Mouse (Mus musculus) limb, embryonic 12.5 days (tissue): ENCODE results near the gene Scamp5. TPM values are rescaled to one million over a fixed set of nuclear protein-coding genes. Genes with fewer than 3 reads are reported as not detected.
A peak's percentile ranks its signal among the peaks of the same experiment; 100 is the strongest.

ENCODE experiments used
- ATAC-seq: fragments of 200-750 bp; cut with Nextera tagmentation; 2 replicates; pipeline ENCODE4 v1.8.0; 2017; ENCODE audit warnings: low read depth, moderate TSS enrichment; ENCODE audit not compliant: insufficient number of reproducible peaks, insufficient read depth, low FRiP score, low TSS enrichment
- H3K27ac ChIP-seq: fragments of 300-500 bp; sonication (generic); 2 replicates; pipeline ENCODE4 v1.5.1; 2016; ENCODE audit warnings: mild to moderate bottlenecking, moderate library complexity
- H3K27me3 ChIP-seq: fragments of 300-500 bp; sonication (generic); 2 replicates; pipeline ENCODE4 v1.6.1; 2016; ENCODE audit warnings: mild to moderate bottlenecking, moderate library complexity
- H3K36me3 ChIP-seq: fragments of 300-500 bp; sonication (generic); 2 replicates; pipeline ENCODE4 v1.6.1; 2016; ENCODE audit warnings: mild to moderate bottlenecking, moderate library complexity
- H3K4me1 ChIP-seq: fragments of 300-500 bp; sonication (generic); replicated peaks from 2 replicates; pipeline ENCODE4 v1.6.1; 2016
- H3K4me2 ChIP-seq: fragments of 300-500 bp; sonication (generic); 2 replicates; pipeline ENCODE4 v1.6.1; 2016; ENCODE audit warnings: mild to moderate bottlenecking, moderate library complexity
- H3K4me3 ChIP-seq: fragments of 300-500 bp; sonication (generic); replicated peaks from 2 replicates; pipeline ENCODE4 v1.5.1; 2016; ENCODE audit warnings: mild to moderate bottlenecking
- H3K9ac ChIP-seq: fragments of 300-500 bp; sonication (generic); replicated peaks from 2 replicates; pipeline ENCODE4 v1.6.1; 2016; ENCODE audit warnings: mild to moderate bottlenecking, moderate library complexity
- H3K9me3 ChIP-seq: fragments of 300-500 bp; sonication (generic); 2 replicates; pipeline ENCODE4 v1.6.1; 2016; ENCODE audit warnings: mild to moderate bottlenecking, moderate library complexity
- WGBS: fragments of 180-500 bp; shearing (Covaris S2); methylation state at CpG from one replicate; pipeline ENCODE4 v1.1.7; 2016; 5-methylcytosine and 5-hydroxymethylcytosine counted together
- polyA plus RNA-seq: library from polyadenylated mRNA; unstranded; fragments of >200 nt; fragmentation: Nextera tagmentation; extraction: Ambion mirVana; gene quantifications from 2 replicates; pipeline ENCODE4 v1.2.1, GENCODE M21; 2016

Scamp5 gene
- polyA plus RNA-seq: 10.6 and 10.7 TPM in 2 replicates

GRCm38 (mm10) chr9:57467896-57468549 is at the start of gene Scamp5:
Scamp5 (minus strand) TSS chr9:57468060.
- Histone ChIP-seq H3K36me3 (no peaks in the 10 kb centered on the region), H3K27ac (no peak within 1 kb of the TSS), H3K9ac (peak within 1 kb of the TSS; percentile 72), H3K4me1 (peaks cover 9% of the 10 kb centered on the region), H3K27me3 (peaks cover 17% of the 10 kb centered on the region), H3K9me3 (no peaks in the 10 kb centered on the region), H3K4me2 (peak within 1 kb of the TSS; percentile 89), H3K4me3 (peak within 1 kb of the TSS; percentile 63)
- WGBS: 2% methylated on average over 48 of the region's 48 CpGs
- peak; percentile 87 for ATAC-seq

DNA sequence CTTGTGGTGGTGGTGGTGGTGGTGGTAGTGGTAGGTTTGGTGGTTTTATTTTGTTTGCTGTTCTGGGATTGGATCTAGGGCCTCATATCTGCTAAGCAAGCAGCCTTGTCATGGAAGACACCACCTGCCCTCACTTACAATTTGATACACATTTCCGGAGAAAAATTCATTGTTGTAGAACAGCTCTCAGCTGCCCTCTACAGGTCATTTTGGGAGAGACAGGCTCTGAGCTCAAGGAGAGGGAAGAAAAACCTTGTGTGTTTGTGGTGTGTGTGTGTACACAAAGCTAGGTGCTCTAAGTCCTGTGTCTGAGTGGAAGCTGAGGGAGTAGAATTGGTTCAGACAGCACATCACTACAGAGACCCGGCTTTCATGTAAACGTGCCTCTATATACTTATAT is 49.3 kb upstream of the Scamp5 start:
- Histone ChIP-seq H3K27me3 (no peaks in the 10 kb centered on the region), H3K4me3 (no peak overlapping the region), H3K27ac (no peak overlapping the region), H3K36me3 (no peaks in the 10 kb centered on the region), H3K4me1 (peaks cover 3% of the 10 kb centered on the region), H3K9ac (no peak overlapping the region), H3K9me3 (no peaks in the 10 kb centered on the region), H3K4me2 (no peak overlapping the region)
- no peak for ATAC-seq
- WGBS: 5% methylated on average over 3 of the region's 3 CpGs

DNA sequence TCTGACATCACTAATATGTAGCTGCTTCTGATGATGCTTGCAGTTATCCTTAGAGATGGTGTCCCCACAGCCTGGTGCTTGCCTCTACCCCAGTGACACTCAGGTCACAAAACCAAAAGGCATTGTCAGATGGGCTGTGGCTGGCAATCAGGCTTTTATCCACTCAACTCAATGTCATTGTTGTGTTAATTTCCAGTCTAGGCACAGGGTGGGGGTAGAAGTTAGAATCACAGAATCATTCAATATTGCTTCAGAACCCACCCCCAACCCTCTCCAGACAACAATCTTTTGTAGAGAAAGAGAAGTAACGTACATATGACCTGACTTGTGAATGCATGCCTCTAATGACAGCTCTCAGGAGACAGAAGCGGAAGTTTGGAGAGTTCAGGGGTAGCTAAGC is 42.7 kb upstream of the Scamp5 start:
- Histone ChIP-seq H3K4me2 (no peak overlapping the region), H3K4me3 (no peak overlapping the region), H3K4me1 (no peaks in the 10 kb centered on the region), H3K9ac (no peak overlapping the region), H3K36me3 (no peaks in the 10 kb centered on the region), H3K27me3 (peaks cover 23% of the 10 kb centered on the region), H3K9me3 (no peaks in the 10 kb centered on the region), H3K27ac (no peak overlapping the region)
- no peak for ATAC-seq
- WGBS: 77% methylated on average over 2 of the region's 2 CpGs

GRCm38 (mm10) chr9:57505700-57506099 is 37.8 kb upstream of the Scamp5 start:
- Histone ChIP-seq H3K9ac (no peak overlapping the region), H3K4me3 (no peak overlapping the region), H3K4me1 (peaks cover 30% of the 10 kb centered on the region), H3K9me3 (no peaks in the 10 kb centered on the region), H3K4me2 (no peak overlapping the region), H3K27me3 (peaks cover 72% of the 10 kb centered on the region), H3K27ac (no peak overlapping the region), H3K36me3 (no peaks in the 10 kb centered on the region)
- ATAC-seq: no peak
- 18% methylated on average over 8 of the region's 8 CpGs for WGBS

GRCm38 (mm10) chr9:57504891-57505290 is 37.0 kb upstream of the Scamp5 start:
- Histone ChIP-seq H3K4me3 (peak overlapping the region; percentile 47), H3K9me3 (no peaks in the 10 kb centered on the region), H3K4me2 (peak overlapping the region; percentile 84), H3K27ac (no peak overlapping the region), H3K4me1 (peaks cover 30% of the 10 kb centered on the region), H3K36me3 (no peaks in the 10 kb centered on the region), H3K27me3 (peaks cover 76% of the 10 kb centered on the region), H3K9ac (no peak overlapping the region)
- 50% methylated on average over 10 of the region's 10 CpGs for WGBS
- ATAC-seq: no peak

GRCm38 (mm10) chr9:57504381-57504700 is 36.5 kb upstream of the Scamp5 start:
- Histone ChIP-seq H3K27ac (no peak overlapping the region), H3K9ac (peak overlapping the region; percentile 31), H3K27me3 (peaks cover 79% of the 10 kb centered on the region), H3K4me3 (peak overlapping the region; percentile 47), H3K36me3 (no peaks in the 10 kb centered on the region), H3K9me3 (no peaks in the 10 kb centered on the region), H3K4me2 (peak overlapping the region; percentile 84), H3K4me1 (peaks cover 30% of the 10 kb centered on the region)
- ATAC-seq: peak; percentile 28; the same call in 1 of the 2 replicates
- under 1% methylated on average over 34 of the region's 34 CpGs for WGBS

DNA sequence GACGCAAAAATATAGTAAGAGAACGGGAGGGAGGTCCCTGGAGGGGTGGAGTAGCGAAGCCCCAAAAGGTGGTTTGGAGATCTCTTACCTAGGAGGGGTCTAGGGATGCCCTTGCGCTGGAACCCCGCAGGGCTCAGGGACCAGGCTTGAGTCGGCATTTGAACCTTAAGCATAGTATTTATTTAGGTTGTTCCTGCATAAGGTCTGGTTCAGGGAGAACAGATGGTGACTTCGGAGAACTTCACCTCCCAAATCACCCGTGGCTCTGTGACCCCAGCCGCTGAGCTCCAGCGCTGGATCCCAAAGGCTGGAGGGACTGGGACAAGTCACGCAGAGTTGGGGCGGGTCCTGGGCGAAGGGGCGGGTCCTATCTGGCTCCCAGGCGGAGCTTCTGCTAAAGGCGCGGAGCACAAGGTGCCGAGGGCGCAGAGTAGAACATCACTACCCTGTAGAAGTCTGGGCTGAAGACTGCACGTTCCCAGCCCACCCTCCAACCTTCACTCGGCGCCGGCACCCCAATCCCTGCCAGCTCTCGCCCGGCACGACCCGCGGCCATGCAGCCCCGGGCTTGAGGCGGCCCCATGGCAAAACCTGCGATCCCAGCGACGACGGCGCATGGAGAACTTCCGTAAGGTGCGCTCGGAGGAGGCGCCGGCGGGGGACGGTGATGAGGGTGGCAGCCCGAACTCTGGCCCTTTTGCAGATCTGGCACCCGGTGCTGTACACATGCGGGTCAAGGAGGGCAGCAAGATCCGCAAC is 35.9 kb upstream of the Scamp5 start, which contains the start of gene Rpp25:
Rpp25 (plus strand) TSS at position 405 of the 759 bp plus-strand sequence.
- no peaks in the 10 kb centered on the region for H3K9me3 ChIP-seq

DNA sequence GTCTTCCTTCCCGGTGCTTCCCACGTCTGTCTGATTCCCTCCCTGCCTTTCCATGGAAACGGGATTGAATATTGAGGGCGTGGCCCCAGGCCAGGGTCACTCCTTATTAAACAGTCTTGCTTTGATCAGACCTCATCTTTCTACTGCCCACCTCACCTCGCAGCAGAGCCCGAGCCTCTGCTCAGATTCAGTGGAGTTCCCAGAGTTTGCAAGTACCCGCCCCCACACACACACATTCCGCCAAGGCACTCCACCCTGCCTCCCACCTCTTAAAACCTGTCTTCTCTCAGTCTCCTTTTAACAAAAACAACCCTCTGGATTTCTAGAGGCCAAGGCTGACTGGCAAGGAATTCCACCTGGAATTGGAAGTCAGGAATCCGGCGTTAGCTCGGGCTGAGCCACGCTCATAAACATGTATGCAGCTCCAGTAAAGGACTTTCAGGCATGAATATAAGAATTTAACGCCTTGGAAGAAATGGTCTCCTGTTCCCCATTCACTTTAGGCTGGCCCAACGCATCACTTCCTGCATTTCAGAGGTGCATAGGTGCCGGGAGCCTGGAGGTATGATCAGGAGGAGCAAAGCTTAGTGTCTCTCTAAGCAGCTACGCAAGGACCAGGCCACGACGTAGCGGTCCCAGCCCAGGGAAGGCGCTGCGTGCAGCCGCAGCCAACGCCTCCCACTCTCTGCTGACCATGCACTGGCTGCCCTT is 35.2 kb upstream of the Scamp5 start:
- no peak; the same call in 1 of the 2 replicates for ATAC-seq
- H3K36me3 ChIP-seq: no peaks in the 10 kb centered on the region
- H3K4me1 ChIP-seq: peaks cover 30% of the 10 kb centered on the region
- H3K27me3 ChIP-seq: peaks cover 92% of the 10 kb centered on the region
- no peaks in the 10 kb centered on the region for H3K9me3 ChIP-seq
- H3K4me3 ChIP-seq: peak overlapping the region; percentile 47
- peak overlapping the region; percentile 84 for H3K4me2 ChIP-seq
- no peak overlapping the region for H3K27ac ChIP-seq
- 2% methylated on average over 23 of the region's 23 CpGs for WGBS
- no peak overlapping the region for H3K9ac ChIP-seq

More for the DNA sequence above, 35.9 kb upstream of the Scamp5 start, which contains the start of gene Rpp25:
- H3K36me3 ChIP-seq: no peaks in the 10 kb centered on the region
- H3K27me3 ChIP-seq: peaks cover 84% of the 10 kb centered on the region
- H3K4me3 ChIP-seq: peak within 1 kb of the TSS; percentile 47
- no peak within 1 kb of the TSS for H3K27ac ChIP-seq
- peaks cover 30% of the 10 kb centered on the region for H3K4me1 ChIP-seq
- peak; percentile 40; the same call in 1 of the 2 replicates for ATAC-seq
- H3K9ac ChIP-seq: peak within 1 kb of the TSS; percentile 31
- WGBS: 1% methylated on average over 46 of the region's 46 CpGs
- peak within 1 kb of the TSS; percentile 84 for H3K4me2 ChIP-seq

GRCm38 (mm10) chr9:57501861-57502260 is 34.0 kb upstream of the Scamp5 start:
- no peak overlapping the region for H3K9ac ChIP-seq
- no peak overlapping the region for H3K27ac ChIP-seq
- H3K4me3 ChIP-seq: no peak overlapping the region
- peak overlapping the region; percentile 32 for H3K4me2 ChIP-seq
- H3K9me3 ChIP-seq: no peaks in the 10 kb centered on the region
- ATAC-seq: no peak
- WGBS: 1% methylated on average over 20 of the region's 20 CpGs
- peaks cover 94% of the 10 kb centered on the region for H3K27me3 ChIP-seq
- H3K4me1 ChIP-seq: peaks cover 30% of the 10 kb centered on the region
- H3K36me3 ChIP-seq: no peaks in the 10 kb centered on the region

GRCm38 (mm10) chr9:57501452-57501851 is 33.6 kb upstream of the Scamp5 start:
- ATAC-seq: no peak
- 10% methylated on average over 13 of the region's 13 CpGs for WGBS
- no peaks in the 10 kb centered on the region for H3K36me3 ChIP-seq
- peaks cover 93% of the 10 kb centered on the region for H3K27me3 ChIP-seq
- no peak overlapping the region for H3K4me3 ChIP-seq
- no peak overlapping the region for H3K27ac ChIP-seq
- H3K9ac ChIP-seq: no peak overlapping the region
- peak overlapping the region; percentile 32 for H3K4me2 ChIP-seq
- no peaks in the 10 kb centered on the region for H3K9me3 ChIP-seq
- H3K4me1 ChIP-seq: peaks cover 30% of the 10 kb centered on the region

- no peak overlapping the region for H3K9ac ChIP-seq
- H3K27ac ChIP-seq: no peak overlapping the region
- no peak overlapping the region for H3K4me3 ChIP-seq
- H3K36me3 ChIP-seq: no peaks in the 10 kb centered on the region
- ATAC-seq: no peak
- H3K4me2 ChIP-seq: no peak overlapping the region
- H3K9me3 ChIP-seq: no peaks in the 10 kb centered on the region
- H3K4me1 ChIP-seq: peaks cover 20% of the 10 kb centered on the region
- H3K27me3 ChIP-seq: peaks cover 64% of the 10 kb centered on the region
- 71% methylated on average over 7 of the region's 7 CpGs for WGBS
These were observed 30.7 kb upstream of the Scamp5 start for GRCm38 (mm10) chr9:57498536-57498935.
